Mouse (Mus musculus) limb, embryonic 12.5 days (tissue): Measurements from ENCODE around the gene Cbfa2t2. TPM values are rescaled to one million over a fixed set of nuclear protein-coding genes. Genes with fewer than 3 reads are reported as not detected.
A peak's percentile ranks its signal among the peaks of the same experiment; 100 is the strongest.

Experiments used
- ATAC-seq: fragments of 200-750 bp; cut with Nextera tagmentation; 2 replicates; pipeline ENCODE4 v1.8.0; 2017; ENCODE audit warnings: low read depth, moderate TSS enrichment; ENCODE audit not compliant: insufficient number of reproducible peaks, insufficient read depth, low FRiP score, low TSS enrichment
- H3K27ac ChIP-seq: fragments of 300-500 bp; sonication (generic); 2 replicates; pipeline ENCODE4 v1.5.1; 2016; ENCODE audit warnings: mild to moderate bottlenecking, moderate library complexity
- H3K27me3 ChIP-seq: fragments of 300-500 bp; sonication (generic); 2 replicates; pipeline ENCODE4 v1.6.1; 2016; ENCODE audit warnings: mild to moderate bottlenecking, moderate library complexity
- H3K36me3 ChIP-seq: fragments of 300-500 bp; sonication (generic); 2 replicates; pipeline ENCODE4 v1.6.1; 2016; ENCODE audit warnings: mild to moderate bottlenecking, moderate library complexity
- H3K4me1 ChIP-seq: fragments of 300-500 bp; sonication (generic); replicated peaks from 2 replicates; pipeline ENCODE4 v1.6.1; 2016
- H3K4me2 ChIP-seq: fragments of 300-500 bp; sonication (generic); 2 replicates; pipeline ENCODE4 v1.6.1; 2016; ENCODE audit warnings: mild to moderate bottlenecking, moderate library complexity
- H3K4me3 ChIP-seq: fragments of 300-500 bp; sonication (generic); replicated peaks from 2 replicates; pipeline ENCODE4 v1.5.1; 2016; ENCODE audit warnings: mild to moderate bottlenecking
- H3K9ac ChIP-seq: fragments of 300-500 bp; sonication (generic); replicated peaks from 2 replicates; pipeline ENCODE4 v1.6.1; 2016; ENCODE audit warnings: mild to moderate bottlenecking, moderate library complexity
- H3K9me3 ChIP-seq: fragments of 300-500 bp; sonication (generic); 2 replicates; pipeline ENCODE4 v1.6.1; 2016; ENCODE audit warnings: mild to moderate bottlenecking, moderate library complexity
- whole genome bisulfite sequencing: fragments of 180-500 bp; shearing (Covaris S2); methylation state at CpG from one replicate; pipeline ENCODE4 v1.1.7; 2016; 5-methylcytosine and 5-hydroxymethylcytosine counted together
- polyA plus RNA-seq: library from polyadenylated mRNA; unstranded; fragments of >200 nt; fragmentation: Nextera tagmentation; extraction: Ambion mirVana; gene quantifications from 2 replicates; pipeline ENCODE4 v1.2.1, GENCODE M21; 2016

Cbfa2t2 gene
- polyA plus RNA-seq, 1 experiment from 2014 or later: 57.8 TPM

- Histone ChIP-seq H3K4me2 (no peak overlapping the region), H3K4me1 (no peaks in the 10 kb centered on the region), H3K36me3 (peaks cover 22% of the 10 kb centered on the region), H3K27ac (no peak overlapping the region), H3K9me3 (peaks cover 3% of the 10 kb centered on the region; the same call in 1 of the 2 replicates), H3K27me3 (no peaks in the 10 kb centered on the region), H3K4me3 (no peak overlapping the region), H3K9ac (no peak overlapping the region)
- no peak for ATAC-seq
Observed at GRCm38 (mm10) chr2:154448633-154449032, 12.4 kb downstream of the Cbfa2t2 start.

GRCm38 (mm10) chr2:154452951-154453350 is 16.7 kb downstream of the Cbfa2t2 start:
- peaks cover 15% of the 10 kb centered on the region for H3K4me1 ChIP-seq
- no peak for ATAC-seq
- no peak overlapping the region for H3K9ac ChIP-seq
- no peak overlapping the region for H3K4me3 ChIP-seq
- 92% methylated on average over 2 of the region's 2 CpGs for WGBS
- H3K4me2 ChIP-seq: no peak overlapping the region
- no peaks in the 10 kb centered on the region for H3K9me3 ChIP-seq
- H3K27ac ChIP-seq: no peak overlapping the region
- no peaks in the 10 kb centered on the region for H3K27me3 ChIP-seq
- H3K36me3 ChIP-seq: peaks cover 12% of the 10 kb centered on the region

- Histone ChIP-seq H3K27ac (peak overlapping the region; percentile 50; the same call in 1 of the 2 replicates), H3K36me3 (peaks cover 10% of the 10 kb centered on the region; the same call in 1 of the 2 replicates)
- 57% methylated on average over 1 of the region's 1 CpGs for WGBS
Observed at GRCm38 (mm10) chr2:154454099-154454498, 17.8 kb downstream of the Cbfa2t2 start.

DNA sequence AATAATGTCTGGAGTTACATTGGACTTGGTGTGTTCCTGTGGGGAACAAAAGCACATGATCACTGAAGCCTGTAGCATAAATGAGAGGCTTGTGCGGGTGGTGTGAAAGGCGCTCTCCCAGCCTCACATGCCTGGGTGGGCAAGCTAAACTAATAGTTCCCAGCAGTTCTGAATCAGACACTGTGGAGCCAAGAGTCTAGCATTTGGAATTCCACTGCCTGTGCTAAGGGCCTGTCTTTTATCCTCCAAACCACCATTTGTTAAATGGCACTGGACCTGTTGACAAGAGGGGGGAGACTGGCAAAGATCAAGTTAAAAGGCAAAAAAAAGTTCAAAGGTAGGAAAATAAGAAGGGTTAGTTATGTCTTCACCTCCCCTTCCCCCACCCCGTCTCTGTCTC is 18.3 kb downstream of the Cbfa2t2 start:
- no peak; the same call in 1 of the 2 replicates for ATAC-seq
- peaks cover 10% of the 10 kb centered on the region; the same call in 1 of the 2 replicates for H3K36me3 ChIP-seq
- no peak overlapping the region for H3K4me3 ChIP-seq
- 23% methylated on average over 3 of the region's 3 CpGs for WGBS
- no peak overlapping the region for H3K4me2 ChIP-seq
- H3K9ac ChIP-seq: no peak overlapping the region
- no peaks in the 10 kb centered on the region for H3K27me3 ChIP-seq
- peaks cover 16% of the 10 kb centered on the region for H3K4me1 ChIP-seq
- no peak overlapping the region for H3K27ac ChIP-seq
- H3K9me3 ChIP-seq: no peaks in the 10 kb centered on the region

More at GRCm38 (mm10) chr2:154454099-154454498, 17.8 kb downstream of the Cbfa2t2 start:
- no peaks in the 10 kb centered on the region for H3K9me3 ChIP-seq
- H3K4me2 ChIP-seq: no peak overlapping the region
- H3K4me1 ChIP-seq: peaks cover 15% of the 10 kb centered on the region
- no peaks in the 10 kb centered on the region for H3K27me3 ChIP-seq
- H3K4me3 ChIP-seq: no peak overlapping the region
- H3K9ac ChIP-seq: no peak overlapping the region
- ATAC-seq: no peak

- no peak overlapping the region for H3K4me2 ChIP-seq
- H3K4me1 ChIP-seq: peaks cover 21% of the 10 kb centered on the region
- peak overlapping the region; percentile 45 for H3K27ac ChIP-seq
- ATAC-seq: 0 out of 2 replicates have a peak, but pooled peaks have one; percentile 16
- WGBS: 20% methylated on average over 5 of the region's 5 CpGs
- peaks cover 10% of the 10 kb centered on the region; the same call in 1 of the 2 replicates for H3K36me3 ChIP-seq
- no peak overlapping the region for H3K4me3 ChIP-seq
- H3K27me3 ChIP-seq: no peaks in the 10 kb centered on the region
- H3K9ac ChIP-seq: no peak overlapping the region
- no peaks in the 10 kb centered on the region for H3K9me3 ChIP-seq
Observed at GRCm38 (mm10) chr2:154455776-154456175, 19.5 kb downstream of the Cbfa2t2 start.

DNA sequence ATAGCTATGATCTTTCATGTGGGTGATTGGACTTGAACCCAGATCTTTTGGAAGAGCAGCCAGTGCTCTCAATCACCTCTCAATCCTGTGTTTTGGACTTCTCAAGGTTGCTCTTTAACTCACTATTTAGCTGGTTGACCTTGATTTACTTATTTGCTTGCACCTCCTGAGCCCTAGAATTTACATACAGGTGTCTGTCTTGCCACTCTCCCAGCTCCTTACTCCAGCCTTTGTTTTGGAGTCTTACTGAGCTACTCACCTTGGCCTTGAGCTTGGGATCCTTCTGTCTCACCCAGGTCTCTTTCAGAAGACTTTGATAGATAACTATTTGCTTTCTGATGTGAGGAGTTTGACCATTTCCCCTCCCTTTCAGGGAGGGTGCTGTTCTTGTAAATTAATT is 20.3 kb downstream of the Cbfa2t2 start:
- H3K27ac ChIP-seq: no peak overlapping the region
- H3K4me2 ChIP-seq: no peak overlapping the region
- peaks cover 6% of the 10 kb centered on the region; the same call in 1 of the 2 replicates for H3K36me3 ChIP-seq
- H3K4me1 ChIP-seq: peaks cover 21% of the 10 kb centered on the region
- H3K9me3 ChIP-seq: no peaks in the 10 kb centered on the region
- no peak overlapping the region for H3K4me3 ChIP-seq
- ATAC-seq: no peak
- no peaks in the 10 kb centered on the region for H3K27me3 ChIP-seq
- H3K9ac ChIP-seq: no peak overlapping the region

DNA sequence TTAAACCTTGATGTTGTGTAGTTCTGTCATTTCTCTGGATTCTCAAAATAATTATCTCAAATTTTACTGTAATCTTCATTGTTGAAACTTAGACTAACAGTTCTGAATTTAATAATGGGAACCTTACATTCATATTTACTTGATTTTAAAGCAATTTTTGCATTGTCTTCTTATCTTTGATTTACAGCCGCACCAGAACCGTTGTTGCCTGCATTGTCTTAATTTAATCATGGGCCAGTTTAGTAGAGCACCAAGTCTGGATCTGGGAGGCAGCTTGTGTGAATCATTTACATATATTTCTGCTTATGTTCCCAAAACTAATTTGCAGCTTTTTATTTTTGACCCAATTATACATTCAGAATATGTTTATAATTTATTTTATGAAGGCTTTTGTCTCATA is 23.0 kb downstream of the Cbfa2t2 start:
- no peak overlapping the region for H3K27ac ChIP-seq
- no peak overlapping the region for H3K4me2 ChIP-seq
- 47% methylated on average over 2 of the region's 2 CpGs for WGBS
- no peaks in the 10 kb centered on the region for H3K36me3 ChIP-seq
- no peaks in the 10 kb centered on the region for H3K27me3 ChIP-seq
- peaks cover 31% of the 10 kb centered on the region for H3K4me1 ChIP-seq
- no peak overlapping the region for H3K9ac ChIP-seq
- ATAC-seq: no peak
- no peaks in the 10 kb centered on the region for H3K9me3 ChIP-seq
- no peak overlapping the region for H3K4me3 ChIP-seq

- Histone ChIP-seq H3K4me1 (peaks cover 35% of the 10 kb centered on the region), H3K4me3 (no peak overlapping the region), H3K4me2 (no peak overlapping the region), H3K27me3 (no peaks in the 10 kb centered on the region), H3K9me3 (no peaks in the 10 kb centered on the region), H3K27ac (no peak overlapping the region), H3K36me3 (no peaks in the 10 kb centered on the region), H3K9ac (no peak overlapping the region)
- WGBS: 21% methylated on average over 4 of the region's 4 CpGs
- ATAC-seq: 0 out of 2 replicates have a peak, but pooled peaks have one; percentile 68
Observed at GRCm38 (mm10) chr2:154459851-154460250, 23.6 kb downstream of the Cbfa2t2 start.

- 90% methylated on average over 11 of the region's 11 CpGs for WGBS
- no peak overlapping the region for H3K9ac ChIP-seq
- no peak for ATAC-seq
- 0 out of 2 replicates have a peak, but pooled peaks cover 7% of the 10 kb centered on the region for H3K9me3 ChIP-seq
- no peaks in the 10 kb centered on the region for H3K27me3 ChIP-seq
- H3K36me3 ChIP-seq: 0 out of 2 replicates have a peak, but pooled peaks cover 6% of the 10 kb centered on the region
- no peak overlapping the region for H3K4me3 ChIP-seq
- no peak overlapping the region for H3K4me2 ChIP-seq
- no peak overlapping the region for H3K27ac ChIP-seq
- H3K4me1 ChIP-seq: peaks cover 48% of the 10 kb centered on the region
Observed at GRCm38 (mm10) chr2:154463621-154464198, 27.4 kb downstream of the Cbfa2t2 start.

GRCm38 (mm10) chr2:154465914-154466335 is 29.6 kb downstream of the Cbfa2t2 start:
- H3K4me2 ChIP-seq: no peak overlapping the region
- 4% methylated on average over 1 of the region's 1 CpGs for WGBS
- no peak; the same call in 1 of the 2 replicates for ATAC-seq
- H3K9ac ChIP-seq: no peak overlapping the region
- 0 out of 2 replicates have a peak overlapping the region, but pooled peaks have one; percentile 42 for H3K27ac ChIP-seq
- H3K27me3 ChIP-seq: no peaks in the 10 kb centered on the region
- H3K9me3 ChIP-seq: 0 out of 2 replicates have a peak, but pooled peaks cover 7% of the 10 kb centered on the region
- H3K36me3 ChIP-seq: 0 out of 2 replicates have a peak, but pooled peaks cover 6% of the 10 kb centered on the region
- H3K4me3 ChIP-seq: no peak overlapping the region
- H3K4me1 ChIP-seq: peaks cover 42% of the 10 kb centered on the region

- ATAC-seq: no peak
- no peak overlapping the region for H3K27ac ChIP-seq
- H3K4me1 ChIP-seq: peaks cover 39% of the 10 kb centered on the region
- H3K4me3 ChIP-seq: no peak overlapping the region
- H3K27me3 ChIP-seq: no peaks in the 10 kb centered on the region
- H3K9ac ChIP-seq: no peak overlapping the region
- 0 out of 2 replicates have a peak, but pooled peaks cover 7% of the 10 kb centered on the region for H3K9me3 ChIP-seq
- 67% methylated on average over 5 of the region's 5 CpGs for WGBS
- no peak overlapping the region for H3K4me2 ChIP-seq
- H3K36me3 ChIP-seq: 0 out of 2 replicates have a peak, but pooled peaks cover 6% of the 10 kb centered on the region
Observed at GRCm38 (mm10) chr2:154467139-154467538, 30.9 kb downstream of the Cbfa2t2 start.
